Mouse (Mus musculus) heart, embryonic 14.5 days (tissue): ENCODE results near the gene Alpk3. TPM values are rescaled to one million over a fixed set of nuclear protein-coding genes. Genes with fewer than 3 reads are reported as not detected.

Source experiments
- ATAC-seq: fragments of 200-750 bp; cut with Nextera tagmentation; 2 replicates; pipeline ENCODE4 v1.8.0; 2017; ENCODE audit warnings: low read depth, moderate TSS enrichment; ENCODE audit not compliant: insufficient number of reproducible peaks, insufficient read depth, low FRiP score
- H3K27ac ChIP-seq, 2 experiments: fragments of 200-500 bp in 1 of 2; fragments of 300-500 bp in 1 of 2; sonication (generic) in 1 of 2; replicated peaks in 1 of 2; 2 replicates each; pipeline ENCODE4 v1.5.1; 2012 to 2014; ENCODE audit warnings: low read depth in 2 of 2, low read length in 2 of 2, control low read depth in 1 of 2, mild to moderate bottlenecking in 1 of 2, mixed read lengths in 1 of 2; ENCODE audit not compliant: control insufficient read depth in 1 of 2, insufficient read depth in 1 of 2
- H3K27me3 ChIP-seq: fragments of 300-500 bp; sonication (generic); 2 replicates; pipeline ENCODE4 v1.6.1; 2014; ENCODE audit warnings: mild to moderate bottlenecking, low read length, control low read depth; ENCODE audit not compliant: control insufficient read depth, insufficient read depth
- H3K36me3 ChIP-seq: fragments of 300-500 bp; sonication (generic); 2 replicates; pipeline ENCODE4 v1.6.1; 2014; ENCODE audit warnings: mild to moderate bottlenecking, control low read depth, low read length, mixed read lengths; ENCODE audit not compliant: control insufficient read depth, insufficient read depth
- H3K4me1 ChIP-seq, 2 experiments: fragments of 200-500 bp in 1 of 2; fragments of 300-500 bp in 1 of 2; sonication (generic) in 1 of 2; 2 replicates each; pipeline ENCODE4 v1.6.1; 2012 to 2014; ENCODE audit warnings: low read length in 2 of 2, control low read depth in 1 of 2, mixed read lengths in 1 of 2; ENCODE audit not compliant: control insufficient read depth in 2 of 2, insufficient read depth in 2 of 2
- H3K4me2 ChIP-seq: fragments of 300-500 bp; sonication (generic); 2 replicates; pipeline ENCODE4 v1.6.1; 2014; ENCODE audit warnings: mild to moderate bottlenecking, low read length
- H3K4me3 ChIP-seq, 2 experiments: fragments of 200-500 bp in 1 of 2; fragments of 300-500 bp in 1 of 2; sonication (generic) in 1 of 2; 2 replicates each; pipeline ENCODE4 v1.5.1; 2012 to 2014; ENCODE audit warnings: low read length in 2 of 2, mild to moderate bottlenecking in 2 of 2, control low read depth in 1 of 2, low read depth in 1 of 2, moderate library complexity in 1 of 2; ENCODE audit not compliant: control insufficient read depth in 1 of 2, insufficient read depth in 1 of 2
- H3K9ac ChIP-seq: fragments of 300-500 bp; sonication (generic); 2 replicates; pipeline ENCODE4 v1.6.1; 2014; ENCODE audit warnings: mild to moderate bottlenecking, low read length
- H3K9me3 ChIP-seq: fragments of 300-500 bp; sonication (generic); 2 replicates; pipeline ENCODE4 v1.6.1; 2016; ENCODE audit warnings: low read length, control low read depth; ENCODE audit not compliant: control insufficient read depth
- WGBS: fragments of 180-500 bp; shearing (Covaris S2); extraction: QIAGEN DNeasy Blood & Tissue Kit; methylation state at CpG from one replicate; pipeline ENCODE4 v1.1.7; 2014; 5-methylcytosine and 5-hydroxymethylcytosine counted together
- polyA plus RNA-seq: library from polyadenylated mRNA; unstranded; fragments of >200 nt; fragmentation: Nextera tagmentation; extraction: Ambion mirVana; gene quantifications from 2 replicates; pipeline ENCODE4 v1.2.1, GENCODE M21; 2014

The Alpk3 gene
- polyA plus RNA-seq, 1 experiment from 2014 or later: 25.3 TPM

- no peaks in the 10 kb centered on the region for H3K27me3 ChIP-seq
- ATAC-seq: no peak
- H3K4me3 ChIP-seq: no peak overlapping the region
- no peaks in the 10 kb centered on the region for H3K9me3 ChIP-seq
- H3K9ac ChIP-seq: no peak overlapping the region
- H3K4me2 ChIP-seq: no peak overlapping the region
- no peaks in the 10 kb centered on the region for H3K4me1 ChIP-seq
- WGBS: 84% methylated on average over 5 of the region's 5 CpGs
- no peak overlapping the region for H3K27ac ChIP-seq
- H3K36me3 ChIP-seq: peaks cover 99% of the 10 kb centered on the region
Observed at GRCm38 (mm10) chr7:81100341-81100740, 42.9 kb downstream of the Alpk3 start.

GRCm38 (mm10) chr7:81102854-81103253, 45.5 kb downstream of the Alpk3 start:
- Histone ChIP-seq H3K27ac (no peak overlapping the region), H3K27me3 (no peaks in the 10 kb centered on the region), H3K9ac (no peak overlapping the region), H3K4me2 (no peak overlapping the region), H3K4me1 (no peaks in the 10 kb centered on the region), H3K4me3 (no peak overlapping the region), H3K9me3 (no peaks in the 10 kb centered on the region), H3K36me3 (peaks cover 78% of the 10 kb centered on the region)
- no peak for ATAC-seq
- 86% methylated on average over 7 of the region's 7 CpGs for WGBS

- Histone ChIP-seq H3K27ac (no peak overlapping the region), H3K4me2 (no peak overlapping the region), H3K9ac (no peak overlapping the region), H3K4me3 (no peak overlapping the region), H3K36me3 (peaks cover 51% of the 10 kb centered on the region), H3K9me3 (no peaks in the 10 kb centered on the region), H3K4me1 (peaks cover 10 to 12% of the 10 kb centered on the region in 2 experiments; a peak in 3 of 4 replicates), H3K27me3 (no peaks in the 10 kb centered on the region)
- WGBS: 65% methylated on average over 4 of the region's 4 CpGs
- no peak for ATAC-seq
Observed at GRCm38 (mm10) chr7:81105525-81105924, 48.1 kb downstream of the Alpk3 start.

- H3K4me3 ChIP-seq: no peak overlapping the region
- H3K9me3 ChIP-seq: no peaks in the 10 kb centered on the region
- H3K4me1 ChIP-seq: peaks cover 13 to 16% of the 10 kb centered on the region in 2 experiments; a peak in 3 of 4 replicates
- no peak for ATAC-seq
- H3K9ac ChIP-seq: no peak overlapping the region
- no peak overlapping the region for H3K27ac ChIP-seq
- WGBS: 82% methylated on average over 5 of the region's 5 CpGs
- no peak overlapping the region for H3K4me2 ChIP-seq
- H3K36me3 ChIP-seq: peaks cover 24% of the 10 kb centered on the region
- no peaks in the 10 kb centered on the region for H3K27me3 ChIP-seq
Observed at GRCm38 (mm10) chr7:81108226-81108625, 50.8 kb downstream of the Alpk3 start.

GRCm38 (mm10) chr7:81109717-81110651, 52.6 kb downstream of the Alpk3 start:
- 37% methylated on average over 9 of the region's 9 CpGs for WGBS

GRCm38 (mm10) chr7:81110791-81111190, 53.4 kb downstream of the Alpk3 start:
- H3K4me2 ChIP-seq: no peak overlapping the region
- no peak overlapping the region for H3K9ac ChIP-seq
- 77% methylated on average over 4 of the region's 4 CpGs for WGBS
- ATAC-seq: no peak
- no peaks in the 10 kb centered on the region for H3K27me3 ChIP-seq
- peaks cover 16 to 22% of the 10 kb centered on the region in 2 experiments for H3K4me1 ChIP-seq
- H3K36me3 ChIP-seq: 0 out of 2 replicates have a peak, but pooled peaks cover 2% of the 10 kb centered on the region
- no peak overlapping the region for H3K27ac ChIP-seq
- no peaks in the 10 kb centered on the region for H3K9me3 ChIP-seq
- H3K4me3 ChIP-seq: no peak overlapping the region

More at GRCm38 (mm10) chr7:81109717-81110651, 52.6 kb downstream of the Alpk3 start:
- H3K27ac ChIP-seq: peak overlapping the region; percentile 31 to 55; a peak in 3 of 4 replicates
- no peak overlapping the region for H3K4me2 ChIP-seq
- H3K4me1 ChIP-seq: peaks cover 16 to 22% of the 10 kb centered on the region in 2 experiments
- H3K9me3 ChIP-seq: no peaks in the 10 kb centered on the region
- no peak overlapping the region for H3K4me3 ChIP-seq
- no peaks in the 10 kb centered on the region for H3K27me3 ChIP-seq
- H3K9ac ChIP-seq: peak overlapping the region; percentile 0; the same call in 1 of the 2 replicates
- ATAC-seq: peak; percentile 23; the same call in 1 of the 2 replicates
- peaks cover 6% of the 10 kb centered on the region; the same call in 1 of the 2 replicates for H3K36me3 ChIP-seq

- H3K4me1 ChIP-seq: peaks cover 16 to 22% of the 10 kb centered on the region in 2 experiments
- no peaks in the 10 kb centered on the region for H3K36me3 ChIP-seq
- no peak overlapping the region for H3K4me3 ChIP-seq
- H3K27me3 ChIP-seq: no peaks in the 10 kb centered on the region
- H3K9me3 ChIP-seq: no peaks in the 10 kb centered on the region
- 95% methylated on average over 2 of the region's 2 CpGs for WGBS
- no peak overlapping the region for H3K4me2 ChIP-seq
- H3K9ac ChIP-seq: no peak overlapping the region
- ATAC-seq: no peak
- H3K27ac ChIP-seq: no peak overlapping the region
Observed at GRCm38 (mm10) chr7:81111729-81112128, 54.3 kb downstream of the Alpk3 start.
